Mouse (Mus musculus): Measurements from ENCODE around the gene Sema4d.

GRCm38 (mm10) chr13:51681634-51682033 is 111.9 kb downstream of the Sema4d start:
- no peak for TF ChIP-seq CTCF (IDR thresholded peaks at IDR 0.05)
- no peak for TF ChIP-seq POLR2A (IDR thresholded peaks at IDR 0.05; ENCODE audit: insufficient read depth, low read depth, low read length)

Data from heart, adult 2 months (tissue).